Mouse (Mus musculus): ENCODE results near the gene Ube2q1.

DNA sequence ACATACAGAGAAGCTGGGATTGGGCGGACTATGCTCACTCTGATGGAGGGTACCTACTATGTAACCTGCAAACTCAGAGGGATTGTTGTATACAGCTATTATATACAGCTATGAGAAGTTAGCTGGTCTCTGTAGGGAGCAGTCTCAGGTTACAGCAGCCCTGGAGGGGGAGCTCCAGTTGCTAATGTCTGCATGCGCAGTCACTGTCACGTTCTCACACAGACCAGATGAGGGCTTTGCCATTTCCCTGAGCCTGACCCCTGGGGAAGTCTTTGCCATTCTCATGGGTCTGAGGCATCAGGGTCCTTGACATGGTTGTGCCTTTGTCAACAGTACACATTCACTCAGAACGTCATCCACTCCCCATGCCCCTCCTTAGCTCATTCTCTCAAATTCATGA, 31.8 kb downstream of the Ube2q1 start:
- TF ChIP-seq GATA1 (IDR thresholded peaks at IDR 0.05; ENCODE audit: borderline replicate concordance, low read length) (no peak), FLI1 (IDR thresholded peaks at IDR 0.05; ENCODE audit: low read length) (no peak)

Measured in megakaryocyte, embryonic 14.5 days (primary cell).